Mouse (Mus musculus) G1E-ER4 (cell line): Measurements from ENCODE around the gene Lnx2. TPM values are rescaled to one million over a fixed set of nuclear protein-coding genes. Genes with fewer than 3 reads are reported as not detected.

Experiments
- GATA1 ChIP-seq: IDR thresholded peaks from one replicate; pipeline ENCODE4 v1.8.0; 2012; ENCODE audit warnings: low read length, inconsistent platforms
- polyA plus RNA-seq: library from polyadenylated mRNA; stranded (reverse); fragments of >175 nt; gene quantifications from 2 replicates; pipeline ENCODE4 v1.2.3, GENCODE M21; 2012

The Lnx2 gene
- polyA plus RNA-seq, 1 experiment, result 14.1 TPM

GRCm38 (mm10) chr5:147017526-147017925, 58.9 kb downstream of the Lnx2 start:
- TF ChIP-seq GATA1, result no peak

DNA sequence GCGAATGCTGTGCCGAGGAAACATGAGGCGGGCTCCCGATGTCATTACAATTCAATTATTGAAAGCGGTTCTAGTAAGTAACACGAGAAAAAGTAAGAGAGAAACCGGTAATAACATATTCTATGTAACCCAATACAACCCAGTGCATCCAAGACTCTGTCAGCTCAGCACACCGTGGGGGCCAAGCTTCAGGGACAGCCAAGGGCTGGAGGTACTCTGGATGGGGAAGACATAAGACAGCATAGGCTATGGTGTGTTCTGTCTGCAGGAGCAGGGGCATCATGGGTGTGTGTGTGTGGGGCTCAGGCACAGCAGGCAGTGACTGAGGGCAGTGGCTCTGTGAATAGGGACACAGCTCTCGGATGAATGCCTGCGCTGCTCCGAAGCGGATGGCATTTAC, 59.8 kb downstream of the Lnx2 start:
- TF ChIP-seq GATA1, result no peak

DNA sequence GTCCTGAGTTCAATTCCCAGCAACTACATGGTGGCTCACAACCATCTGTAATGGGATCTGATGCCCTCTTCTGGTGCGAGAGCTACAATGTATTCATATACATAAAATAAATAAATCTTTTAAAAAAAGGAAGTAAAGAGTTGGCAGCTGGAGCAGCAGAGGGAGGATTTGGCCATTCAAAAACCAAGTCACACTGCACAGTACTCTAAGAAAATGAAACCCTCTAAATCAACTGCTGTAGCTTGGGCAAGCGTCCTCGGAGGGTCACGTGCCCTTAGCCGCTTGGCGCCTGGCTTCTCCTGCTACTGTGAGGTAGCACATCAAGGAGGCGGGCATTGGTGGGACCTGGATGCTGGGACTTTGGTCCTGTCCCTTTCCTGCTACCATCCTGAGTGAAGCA, 61.2 kb downstream of the Lnx2 start:
- no peak for TF ChIP-seq GATA1

DNA sequence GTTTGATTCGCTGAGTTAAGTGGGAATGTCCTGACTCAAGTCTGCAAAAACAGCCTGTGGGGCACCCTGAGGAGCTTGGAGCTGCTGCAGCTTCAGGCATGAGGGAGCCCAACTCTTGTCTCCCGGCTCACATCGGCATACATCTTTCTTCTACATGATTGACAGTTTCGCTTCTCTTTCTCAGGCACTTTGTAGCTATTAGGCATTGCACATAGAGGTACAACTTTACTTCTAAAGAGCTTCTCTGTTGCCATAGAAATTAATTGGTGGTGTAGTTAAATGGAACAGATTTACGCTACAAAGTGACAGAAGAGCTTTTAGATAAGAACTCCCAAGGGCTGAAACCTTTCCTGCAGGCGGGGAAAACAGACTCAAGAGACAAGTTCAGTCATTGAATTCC, 62.5 kb downstream of the Lnx2 start:
- TF ChIP-seq GATA1, result no peak

DNA sequence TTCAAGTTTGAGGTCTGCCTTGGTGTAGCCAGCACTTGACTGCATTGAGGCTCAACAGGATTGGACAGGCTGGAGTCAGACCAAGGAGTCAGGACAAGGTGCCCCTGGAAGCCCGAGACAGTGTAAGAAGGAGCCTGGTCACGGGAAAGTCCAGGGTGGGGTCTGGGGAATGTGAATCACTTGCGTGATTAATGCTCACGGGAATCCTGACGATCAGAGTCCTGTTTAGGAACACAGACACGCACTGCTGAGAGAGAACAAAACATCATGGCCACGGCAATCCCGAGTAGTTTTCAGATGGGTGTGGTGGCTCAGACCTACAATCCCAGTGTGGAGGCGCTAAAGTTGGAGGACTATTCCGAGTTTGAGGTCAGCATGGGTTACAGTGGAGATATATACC, 65.1 kb downstream of the Lnx2 start:
- no peak for TF ChIP-seq GATA1

- TF ChIP-seq GATA1, result no peak
Measured at GRCm38 (mm10) chr5:147003303-147003702, 73.1 kb downstream of the Lnx2 start.

- TF ChIP-seq GATA1, result no peak
Measured at GRCm38 (mm10) chr5:147001312-147001711, 75.1 kb downstream of the Lnx2 start.

- no peak for TF ChIP-seq GATA1
Measured at GRCm38 (mm10) chr5:146998802-146999201, 77.6 kb downstream of the Lnx2 start.

GRCm38 (mm10) chr5:146996812-146997211, 79.6 kb downstream of the Lnx2 start:
- TF ChIP-seq GATA1, result no peak

DNA sequence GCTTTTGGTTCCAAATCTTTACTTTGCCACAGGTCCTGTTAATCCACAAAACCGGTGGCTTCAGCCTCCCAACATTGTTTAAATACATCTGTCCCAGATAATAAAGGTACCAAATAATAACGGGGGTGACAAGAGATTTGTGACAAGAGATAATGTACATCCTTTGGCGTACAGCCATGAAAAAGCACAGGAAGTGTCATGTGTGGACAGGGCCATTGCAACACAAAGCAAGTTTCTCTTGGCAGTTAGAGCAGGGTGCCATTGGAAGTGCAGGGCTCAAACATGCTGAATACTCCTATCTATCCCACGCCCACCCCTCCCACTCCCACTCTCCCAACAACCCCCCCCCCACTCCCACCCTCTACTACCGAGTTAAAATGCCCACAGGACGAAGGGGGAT, 81.4 kb downstream of the Lnx2 start:
- no peak for TF ChIP-seq GATA1

GRCm38 (mm10) chr5:146993509-146993908, 82.9 kb downstream of the Lnx2 start:
- no peak for TF ChIP-seq GATA1

DNA sequence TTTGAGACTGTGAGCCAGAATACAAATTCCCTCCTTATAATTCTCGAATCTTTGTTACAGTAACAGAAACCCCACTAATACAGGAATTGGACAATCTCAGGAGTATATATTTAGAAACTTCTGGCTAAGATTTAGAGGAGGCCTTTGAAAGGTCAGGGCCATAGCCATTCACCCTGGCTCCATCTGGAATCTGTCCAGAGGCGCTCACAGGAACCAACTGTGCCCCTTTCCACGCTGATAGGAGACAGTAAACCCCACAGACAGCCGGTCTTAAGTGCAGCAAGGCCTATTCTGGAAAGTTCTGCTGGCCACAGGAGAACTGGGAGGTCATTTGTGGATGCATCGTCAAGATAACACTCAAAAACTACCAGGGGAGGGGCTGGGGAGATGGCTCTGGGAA, 87.3 kb downstream of the Lnx2 start:
- TF ChIP-seq GATA1, result no peak

GRCm38 (mm10) chr5:146987588-146987987, 88.8 kb downstream of the Lnx2 start:
- TF ChIP-seq GATA1, result no peak

GRCm38 (mm10) chr5:146985725-146986433, 90.5 kb downstream of the Lnx2 start:
- TF ChIP-seq GATA1, result no peak

DNA sequence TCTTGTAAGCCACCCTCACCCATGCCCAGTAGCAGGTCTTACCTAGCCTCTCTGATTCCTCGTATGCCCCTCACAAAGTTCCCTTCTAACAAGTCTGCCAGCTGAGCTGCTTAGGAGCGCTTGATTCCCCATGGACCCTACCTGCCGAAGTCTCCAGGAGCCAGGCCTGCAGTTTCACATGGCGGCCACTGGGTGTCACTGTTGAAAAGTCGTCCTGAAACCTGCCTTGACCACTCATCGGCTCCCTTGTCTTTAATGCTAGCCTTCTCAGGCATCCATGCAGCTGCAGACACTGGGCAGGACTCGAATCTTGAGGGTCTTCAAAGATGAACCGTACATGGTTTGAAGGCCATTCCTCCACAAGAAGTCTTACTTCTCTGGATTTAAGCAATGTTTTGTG, 93.2 kb downstream of the Lnx2 start:
- no peak for TF ChIP-seq GATA1

DNA sequence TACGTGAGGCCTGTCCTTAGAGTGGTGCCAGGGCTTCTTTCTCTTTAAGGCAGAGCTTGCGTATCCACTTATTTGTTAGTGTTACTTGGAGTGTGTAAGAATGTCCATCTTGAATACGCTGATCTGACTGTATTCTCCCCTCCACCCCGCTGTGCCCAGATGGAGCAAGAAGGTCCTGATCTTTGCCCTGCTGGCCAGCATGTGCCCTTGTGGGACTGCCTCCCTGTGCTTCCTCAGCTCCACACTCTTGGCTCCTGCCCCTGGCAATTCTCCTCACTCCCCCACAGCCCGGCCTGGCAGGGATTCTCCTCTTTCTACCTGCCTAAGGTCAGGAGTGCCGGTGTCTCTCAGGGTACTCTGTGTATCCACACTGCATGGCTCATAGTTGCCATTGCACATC, 95.0 kb downstream of the Lnx2 start:
- no peak for TF ChIP-seq GATA1

- no peak for TF ChIP-seq GATA1
Measured at GRCm38 (mm10) chr5:146974781-146975123, 101.6 kb downstream of the Lnx2 start.
